Mouse (Mus musculus) monocyte, adult 59 days (primary cell): ENCODE data around the gene Rrm2. TPM values are rescaled to one million over a fixed set of nuclear protein-coding genes. Genes with fewer than 3 reads are reported as not detected.

ENCODE experiments used
- total RNA-seq, 2 experiments: library from RNA; stranded (reverse); gene quantifications; one replicate each; pipeline ENCODE4 v1.2.4; 2023

Rrm2 gene
- 1 to 10 TPM; 1.9 to 3.6 TPM for total RNA-seq

GRCm38 (mm10) chr12:24707954-24708823 lies at the start of gene Rrm2:
Gene Rrm2, plus strand, starts transcription at chr12:24708241.

GRCm38 (mm10) chr12:24681286-24682023 lies 26.6 kb upstream of the Rrm2 start, which contains the start of gene Cys1:
Gene Cys1, minus strand, starts transcription at chr12:24681813.

Other genes starting within 250 kb of the Rrm2 start
- gene Taf1b, start 209.9 kb upstream of the Rrm2 start, total RNA-seq: 10 to 100 TPM; 30.7 to 33.8 TPM
- gene Grhl1, start 136.0 kb upstream of the Rrm2 start, total RNA-seq: 1 to 10 TPM; 2.1 to 2.4 TPM
- gene Klf11, start 57.0 kb upstream of the Rrm2 start, total RNA-seq: 10 to 100 TPM; 65.9 to 82.8 TPM
- gene Cys1, start 26.4 kb upstream of the Rrm2 start, total RNA-seq: not detected
- under 1 TPM in 1 of 2 experiments, not detected in 1; 0.94 TPM for gene Mboat2, start 122.6 kb downstream of the Rrm2 start, total RNA-seq